Mouse (Mus musculus) A20 (cell line): ENCODE measurements around the gene Cmtm3.
A peak's percentile ranks its signal among the peaks of the same experiment; 100 is the strongest.

Experiments
- DNase-seq: peaks from one replicate; pipeline ENCODE4 v3.0.0-alpha.2; 2011; ENCODE audit warnings: low read depth, low spot score

Cmtm3 gene

GRCm38 (mm10) chr8:104342426-104342825 lies 3.2 kb downstream of the Cmtm3 start:
- DNase-seq, result peak; percentile 5

GRCm38 (mm10) chr8:104343957-104344356 lies 4.7 kb downstream of the Cmtm3 start:
- peak; percentile 87 for DNase-seq

GRCm38 (mm10) chr8:104344622-104345021 lies 5.4 kb downstream of the Cmtm3 start:
- no peak for DNase-seq

- no peak for DNase-seq
Observed at GRCm38 (mm10) chr8:104346706-104347105, 7.5 kb downstream of the Cmtm3 start.

GRCm38 (mm10) chr8:104348971-104349370 lies 9.8 kb downstream of the Cmtm3 start:
- DNase-seq, result no peak

- DNase-seq, result no peak
Observed at GRCm38 (mm10) chr8:104350047-104350446, 10.8 kb downstream of the Cmtm3 start.

GRCm38 (mm10) chr8:104353186-104353585 lies 14.0 kb downstream of the Cmtm3 start:
- no peak for DNase-seq

GRCm38 (mm10) chr8:104354504-104354903 lies 15.3 kb downstream of the Cmtm3 start:
- no peak for DNase-seq

- DNase-seq, result no peak
Observed at GRCm38 (mm10) chr8:104358637-104359036, 19.4 kb downstream of the Cmtm3 start.

GRCm38 (mm10) chr8:104359778-104360456 lies 20.7 kb downstream of the Cmtm3 start:
- DNase-seq, result no peak

- DNase-seq, result no peak
Observed at GRCm38 (mm10) chr8:104365695-104366094, 26.5 kb downstream of the Cmtm3 start.

GRCm38 (mm10) chr8:104367398-104367797 lies 28.2 kb downstream of the Cmtm3 start:
- no peak for DNase-seq

GRCm38 (mm10) chr8:104369591-104369990 lies 30.4 kb downstream of the Cmtm3 start:
- DNase-seq, result no peak

GRCm38 (mm10) chr8:104370071-104370470 lies 30.9 kb downstream of the Cmtm3 start:
- DNase-seq, result no peak

GRCm38 (mm10) chr8:104371121-104371520 lies 31.9 kb downstream of the Cmtm3 start:
- no peak for DNase-seq

GRCm38 (mm10) chr8:104373779-104374178 lies 34.6 kb downstream of the Cmtm3 start:
- peak; percentile 32 for DNase-seq

- no peak for DNase-seq
Observed at GRCm38 (mm10) chr8:104374269-104374668, 35.1 kb downstream of the Cmtm3 start.

GRCm38 (mm10) chr8:104374864-104375846 lies 35.9 kb downstream of the Cmtm3 start:
- no peak for DNase-seq

- no peak for DNase-seq
Observed at GRCm38 (mm10) chr8:104375959-104376358, 36.7 kb downstream of the Cmtm3 start.

- DNase-seq, result no peak
Observed at GRCm38 (mm10) chr8:104376669-104377068, 37.5 kb downstream of the Cmtm3 start.

GRCm38 (mm10) chr8:104379301-104379836 lies 40.2 kb downstream of the Cmtm3 start:
- DNase-seq, result no peak

GRCm38 (mm10) chr8:104380269-104380668 lies 41.1 kb downstream of the Cmtm3 start:
- no peak for DNase-seq
